Mouse (Mus musculus): Measurements from ENCODE around the gene Vav3. TPM values are rescaled to one million over a fixed set of nuclear protein-coding genes. Genes with fewer than 3 reads are reported as not detected.
A peak's percentile ranks its signal among the peaks of the same experiment; 100 is the strongest.

Gene Vav3
- polyA plus RNA-seq, 1 experiment: 6.5 TPM

- Histone ChIP-seq H3K27me3 (replicated peaks) (no peaks in the 10 kb centered on the region), H3K9me3 (no peaks in the 10 kb centered on the region), H3K4me1 (peaks cover 34% of the 10 kb centered on the region), H3K4me3 (replicated peaks) (no peak overlapping the region), H3K36me3 (replicated peaks; ENCODE audit: low read length) (peaks cover 88% of the 10 kb centered on the region)
- TF ChIP-seq GATA1 (IDR thresholded peaks at IDR 0.05; ENCODE audit: borderline replicate concordance, low read length): no peak
- TF ChIP-seq FLI1 (IDR thresholded peaks at IDR 0.05; ENCODE audit: low read length): no peak
These were observed 220.8 kb downstream of the Vav3 start for GRCm38 (mm10) chr3:109561295-109561694.

- H3K4me1 ChIP-seq: peaks cover 34% of the 10 kb centered on the region
These were observed 221.3 kb downstream of the Vav3 start for GRCm38 (mm10) chr3:109561776-109562175.

GRCm38 (mm10) chr3:109562268-109562667 lies 221.8 kb downstream of the Vav3 start:
- Histone ChIP-seq H3K4me3 (replicated peaks) (no peak overlapping the region), H3K9me3 (no peaks in the 10 kb centered on the region), H3K27me3 (replicated peaks) (no peaks in the 10 kb centered on the region), H3K4me1 (peaks cover 34% of the 10 kb centered on the region), H3K36me3 (replicated peaks; ENCODE audit: low read length) (peaks cover 94% of the 10 kb centered on the region)
- TF ChIP-seq GATA1 (IDR thresholded peaks at IDR 0.05; ENCODE audit: borderline replicate concordance, low read length): no peak
- TF ChIP-seq FLI1 (IDR thresholded peaks at IDR 0.05; ENCODE audit: low read length): no peak

More at GRCm38 (mm10) chr3:109561776-109562175, 221.3 kb downstream of the Vav3 start:
- H3K27me3 ChIP-seq (replicated peaks): no peaks in the 10 kb centered on the region
- peaks cover 93% of the 10 kb centered on the region for H3K36me3 ChIP-seq (replicated peaks; ENCODE audit: low read length)
- TF ChIP-seq FLI1 (IDR thresholded peaks at IDR 0.05; ENCODE audit: low read length): no peak
- TF ChIP-seq GATA1 (IDR thresholded peaks at IDR 0.05; ENCODE audit: borderline replicate concordance, low read length): no peak
- H3K4me3 ChIP-seq (replicated peaks): no peak overlapping the region
- H3K9me3 ChIP-seq: no peaks in the 10 kb centered on the region

- Histone ChIP-seq H3K27me3 (replicated peaks) (no peaks in the 10 kb centered on the region), H3K4me3 (replicated peaks) (no peak overlapping the region), H3K4me1 (peaks cover 54% of the 10 kb centered on the region), H3K9me3 (no peaks in the 10 kb centered on the region), H3K36me3 (replicated peaks; ENCODE audit: low read length) (peaks cover 97% of the 10 kb centered on the region)
- TF ChIP-seq GATA1 (IDR thresholded peaks at IDR 0.05; ENCODE audit: borderline replicate concordance, low read length): no peak
- TF ChIP-seq FLI1 (IDR thresholded peaks at IDR 0.05; ENCODE audit: low read length): no peak
These were observed 224.0 kb downstream of the Vav3 start for GRCm38 (mm10) chr3:109564443-109564842.

- no peaks in the 10 kb centered on the region for H3K27me3 ChIP-seq (replicated peaks)
- no peaks in the 10 kb centered on the region for H3K9me3 ChIP-seq
- H3K36me3 ChIP-seq (replicated peaks; ENCODE audit: low read length): peaks cover 93% of the 10 kb centered on the region
- H3K4me3 ChIP-seq (replicated peaks): no peak overlapping the region
- peaks cover 58% of the 10 kb centered on the region for H3K4me1 ChIP-seq
- no peak for TF ChIP-seq FLI1 (IDR thresholded peaks at IDR 0.05; ENCODE audit: low read length)
- no peak for TF ChIP-seq GATA1 (IDR thresholded peaks at IDR 0.05; ENCODE audit: borderline replicate concordance, low read length)
These were observed 228.3 kb downstream of the Vav3 start for GRCm38 (mm10) chr3:109568542-109569265.

GRCm38 (mm10) chr3:109571483-109571882 lies 231.0 kb downstream of the Vav3 start:
- Histone ChIP-seq H3K36me3 (replicated peaks; ENCODE audit: low read length) (peaks cover 92% of the 10 kb centered on the region), H3K27me3 (replicated peaks) (no peaks in the 10 kb centered on the region), H3K4me1 (peaks cover 52% of the 10 kb centered on the region), H3K4me3 (replicated peaks) (peak overlapping the region; percentile 57), H3K9me3 (no peaks in the 10 kb centered on the region)
- TF ChIP-seq FLI1 (IDR thresholded peaks at IDR 0.05; ENCODE audit: low read length) (no peak), GATA1 (IDR thresholded peaks at IDR 0.05; ENCODE audit: borderline replicate concordance, low read length) (no peak)

- Histone ChIP-seq H3K36me3 (replicated peaks; ENCODE audit: low read length) (peaks cover 92% of the 10 kb centered on the region), H3K27me3 (replicated peaks) (no peaks in the 10 kb centered on the region), H3K9me3 (no peaks in the 10 kb centered on the region), H3K4me1 (peaks cover 46% of the 10 kb centered on the region), H3K4me3 (replicated peaks) (no peak overlapping the region)
- no peak for TF ChIP-seq FLI1 (IDR thresholded peaks at IDR 0.05; ENCODE audit: low read length)
- TF ChIP-seq GATA1 (IDR thresholded peaks at IDR 0.05; ENCODE audit: borderline replicate concordance, low read length): no peak
These were observed 232.4 kb downstream of the Vav3 start for GRCm38 (mm10) chr3:109572871-109573270.

- TF ChIP-seq FLI1 (IDR thresholded peaks at IDR 0.05; ENCODE audit: low read length): no peak
- no peak for TF ChIP-seq GATA1 (IDR thresholded peaks at IDR 0.05; ENCODE audit: borderline replicate concordance, low read length)
- H3K4me1 ChIP-seq: peaks cover 39% of the 10 kb centered on the region
These were observed 233.2 kb downstream of the Vav3 start for GRCm38 (mm10) chr3:109573549-109574146.

GRCm38 (mm10) chr3:109574161-109574560 lies 233.7 kb downstream of the Vav3 start:
- H3K27me3 ChIP-seq (replicated peaks): no peaks in the 10 kb centered on the region
- H3K9me3 ChIP-seq: no peaks in the 10 kb centered on the region
- H3K4me1 ChIP-seq: peaks cover 33% of the 10 kb centered on the region
- no peak overlapping the region for H3K4me3 ChIP-seq (replicated peaks)
- no peak for TF ChIP-seq FLI1 (IDR thresholded peaks at IDR 0.05; ENCODE audit: low read length)
- TF ChIP-seq GATA1 (IDR thresholded peaks at IDR 0.05; ENCODE audit: borderline replicate concordance, low read length): no peak
- peaks cover 93% of the 10 kb centered on the region for H3K36me3 ChIP-seq (replicated peaks; ENCODE audit: low read length)

More at GRCm38 (mm10) chr3:109573549-109574146, 233.2 kb downstream of the Vav3 start:
- H3K4me3 ChIP-seq (replicated peaks): no peak overlapping the region
- H3K36me3 ChIP-seq (replicated peaks; ENCODE audit: low read length): peaks cover 93% of the 10 kb centered on the region
- H3K27me3 ChIP-seq (replicated peaks): no peaks in the 10 kb centered on the region
- H3K9me3 ChIP-seq: no peaks in the 10 kb centered on the region

GRCm38 (mm10) chr3:109578347-109578746 lies 237.9 kb downstream of the Vav3 start:
- no peak overlapping the region for H3K4me3 ChIP-seq (replicated peaks)
- H3K36me3 ChIP-seq (replicated peaks; ENCODE audit: low read length): peaks cover 92% of the 10 kb centered on the region
- no peaks in the 10 kb centered on the region; the same call in 1 of the 2 replicates for H3K4me1 ChIP-seq
- no peaks in the 10 kb centered on the region for H3K27me3 ChIP-seq (replicated peaks)
- H3K9me3 ChIP-seq: no peaks in the 10 kb centered on the region
- TF ChIP-seq GATA1 (IDR thresholded peaks at IDR 0.05; ENCODE audit: borderline replicate concordance, low read length) (no peak), FLI1 (IDR thresholded peaks at IDR 0.05; ENCODE audit: low read length) (no peak)
